Mouse (Mus musculus) midbrain, embryonic 16.5 days (tissue): ENCODE results near the gene 1700007K13Rik. TPM values are rescaled to one million over a fixed set of nuclear protein-coding genes. Genes with fewer than 3 reads are reported as not detected.

ENCODE experiments used
- ATAC-seq: fragments of 200-750 bp; cut with Nextera tagmentation; 2 replicates; pipeline ENCODE4 v1.8.0; 2017; ENCODE audit warnings: moderate TSS enrichment
- H3K27ac ChIP-seq: fragments of 300-500 bp; sonication (generic); 2 replicates; pipeline ENCODE4 v1.5.1; 2014; ENCODE audit warnings: mild to moderate bottlenecking, low read length, mixed read lengths
- H3K27me3 ChIP-seq: fragments of 300-500 bp; sonication (generic); 2 replicates; pipeline ENCODE4 v1.6.1; 2014; ENCODE audit warnings: low read depth, low read length, mixed read lengths; ENCODE audit not compliant: control insufficient read depth, insufficient read depth
- H3K36me3 ChIP-seq: fragments of 300-500 bp; sonication (generic); 2 replicates; pipeline ENCODE4 v1.6.1; 2014; ENCODE audit warnings: mild to moderate bottlenecking, low read length, moderate library complexity, mixed read lengths; ENCODE audit not compliant: control insufficient read depth, insufficient read depth
- H3K4me1 ChIP-seq: fragments of 300-500 bp; sonication (generic); 2 replicates; pipeline ENCODE4 v1.6.1; 2014; ENCODE audit warnings: mild to moderate bottlenecking, low read length, mixed read lengths; ENCODE audit not compliant: control insufficient read depth, insufficient read depth
- H3K4me2 ChIP-seq: fragments of 300-500 bp; sonication (generic); 2 replicates; pipeline ENCODE4 v1.6.1; 2014; ENCODE audit warnings: mild to moderate bottlenecking, low read length, mixed read lengths
- H3K4me3 ChIP-seq: fragments of 300-500 bp; sonication (generic); 2 replicates; pipeline ENCODE4 v1.5.1; 2014; ENCODE audit warnings: low read depth, mild to moderate bottlenecking, low read length, moderate library complexity, mixed read lengths
- H3K9ac ChIP-seq: fragments of 300-500 bp; sonication (generic); 2 replicates; pipeline ENCODE4 v1.6.1; 2014; ENCODE audit warnings: low read depth, low read length, mixed read lengths
- H3K9me3 ChIP-seq: fragments of 300-500 bp; sonication (generic); replicated peaks from 2 replicates; pipeline ENCODE4 v1.6.1; 2014; ENCODE audit warnings: mild to moderate bottlenecking, low read length, mixed read lengths; ENCODE audit not compliant: control insufficient read depth, poor library complexity, severe bottlenecking
- WGBS: fragments of 180-500 bp; shearing (Covaris S2); extraction: QIAGEN DNeasy Blood & Tissue Kit; methylation state at CpG from one replicate; pipeline ENCODE4 v1.1.7; 2014; 5-methylcytosine and 5-hydroxymethylcytosine counted together
- polyA plus RNA-seq: library from polyadenylated mRNA; unstranded; fragments of >200 nt; fragmentation: Nextera tagmentation; extraction: Ambion mirVana; gene quantifications from 2 replicates; pipeline ENCODE4 v1.2.1, GENCODE M21; 2015

1700007K13Rik gene
- polyA plus RNA-seq, 1 experiment from 2014 or later = 3.5 TPM

- H3K27ac ChIP-seq = no peak overlapping the region
- H3K9me3 ChIP-seq = no peaks in the 10 kb centered on the region
- WGBS = 93% methylated on average over 11 of the region's 11 CpGs
- no peaks in the 10 kb centered on the region for H3K36me3 ChIP-seq
- H3K27me3 ChIP-seq = no peaks in the 10 kb centered on the region
- no peak overlapping the region for H3K9ac ChIP-seq
- H3K4me2 ChIP-seq = no peak overlapping the region
- H3K4me3 ChIP-seq = no peak overlapping the region
- no peaks in the 10 kb centered on the region for H3K4me1 ChIP-seq
- ATAC-seq = no peak
Observed at GRCm38 (mm10) chr2:28435401-28435800, 30.7 kb downstream of the 1700007K13Rik start.

- Histone ChIP-seq H3K4me3 (no peak overlapping the region), H3K9me3 (no peaks in the 10 kb centered on the region), H3K27ac (no peak overlapping the region), H3K36me3 (no peaks in the 10 kb centered on the region), H3K9ac (no peak overlapping the region), H3K4me2 (no peak overlapping the region), H3K27me3 (no peaks in the 10 kb centered on the region), H3K4me1 (no peaks in the 10 kb centered on the region)
- ATAC-seq = no peak
- no CpG with 5 or more reads among the region's 2 CpGs for WGBS
Observed at GRCm38 (mm10) chr2:28433512-28433911, 32.6 kb downstream of the 1700007K13Rik start.

GRCm38 (mm10) chr2:28432811-28433210 is 33.3 kb downstream of the 1700007K13Rik start:
- no peak overlapping the region for H3K9ac ChIP-seq
- no peak overlapping the region for H3K4me3 ChIP-seq
- H3K36me3 ChIP-seq = no peaks in the 10 kb centered on the region
- no peak overlapping the region for H3K4me2 ChIP-seq
- no peaks in the 10 kb centered on the region for H3K9me3 ChIP-seq
- no peaks in the 10 kb centered on the region for H3K4me1 ChIP-seq
- no peak overlapping the region for H3K27ac ChIP-seq
- ATAC-seq = no peak
- H3K27me3 ChIP-seq = no peaks in the 10 kb centered on the region
- WGBS = 39% methylated on average over 1 of the region's 1 CpGs

- Histone ChIP-seq H3K4me1 (0 out of 2 replicates have a peak, but pooled peaks cover 2% of the 10 kb centered on the region), H3K4me3 (no peak overlapping the region), H3K36me3 (no peaks in the 10 kb centered on the region), H3K9ac (no peak overlapping the region), H3K9me3 (no peaks in the 10 kb centered on the region), H3K27me3 (no peaks in the 10 kb centered on the region), H3K4me2 (no peak overlapping the region), H3K27ac (no peak overlapping the region)
- 74% methylated on average over 6 of the region's 6 CpGs for WGBS
- ATAC-seq = no peak
Observed at GRCm38 (mm10) chr2:28430846-28431245, 35.3 kb downstream of the 1700007K13Rik start.

GRCm38 (mm10) chr2:28427226-28427625 is 38.9 kb downstream of the 1700007K13Rik start:
- WGBS = 82% methylated on average over 6 of the region's 6 CpGs
- H3K4me1 ChIP-seq = 0 out of 2 replicates have a peak, but pooled peaks cover 2% of the 10 kb centered on the region
- no peaks in the 10 kb centered on the region for H3K27me3 ChIP-seq
- H3K9ac ChIP-seq = no peak overlapping the region
- no peaks in the 10 kb centered on the region for H3K36me3 ChIP-seq
- H3K9me3 ChIP-seq = no peaks in the 10 kb centered on the region
- no peak for ATAC-seq
- H3K4me2 ChIP-seq = no peak overlapping the region
- H3K27ac ChIP-seq = no peak overlapping the region
- H3K4me3 ChIP-seq = no peak overlapping the region

GRCm38 (mm10) chr2:28423167-28423566 is 43.0 kb downstream of the 1700007K13Rik start:
- WGBS = 22% methylated on average over 3 of the region's 3 CpGs
- Histone ChIP-seq H3K4me3 (no peak overlapping the region), H3K36me3 (no peaks in the 10 kb centered on the region), H3K9ac (no peak overlapping the region), H3K27ac (no peak overlapping the region), H3K27me3 (no peaks in the 10 kb centered on the region), H3K4me1 (0 out of 2 replicates have a peak, but pooled peaks cover 2% of the 10 kb centered on the region), H3K4me2 (no peak overlapping the region), H3K9me3 (no peaks in the 10 kb centered on the region)
- ATAC-seq = no peak

GRCm38 (mm10) chr2:28419898-28420297 is 46.2 kb downstream of the 1700007K13Rik start:
- no peak overlapping the region for H3K27ac ChIP-seq
- H3K9ac ChIP-seq = no peak overlapping the region
- WGBS = 20% methylated on average over 4 of the region's 4 CpGs
- no peaks in the 10 kb centered on the region for H3K9me3 ChIP-seq
- 0 out of 2 replicates have a peak, but pooled peaks have one; percentile 18 for ATAC-seq
- no peak overlapping the region for H3K4me2 ChIP-seq
- no peaks in the 10 kb centered on the region for H3K27me3 ChIP-seq
- no peaks in the 10 kb centered on the region for H3K36me3 ChIP-seq
- H3K4me3 ChIP-seq = no peak overlapping the region
- 0 out of 2 replicates have a peak, but pooled peaks cover 8% of the 10 kb centered on the region for H3K4me1 ChIP-seq

- WGBS = 32% methylated on average over 2 of the region's 2 CpGs
- ATAC-seq = peak; percentile 52; the same call in 1 of the 2 replicates
- no peak overlapping the region for H3K4me2 ChIP-seq
- H3K4me3 ChIP-seq = no peak overlapping the region
- no peaks in the 10 kb centered on the region for H3K36me3 ChIP-seq
- H3K4me1 ChIP-seq = 0 out of 2 replicates have a peak, but pooled peaks cover 9% of the 10 kb centered on the region
- H3K9ac ChIP-seq = no peak overlapping the region
- no peaks in the 10 kb centered on the region for H3K9me3 ChIP-seq
- no peaks in the 10 kb centered on the region for H3K27me3 ChIP-seq
- no peak overlapping the region for H3K27ac ChIP-seq
Observed at GRCm38 (mm10) chr2:28418034-28418433, 48.1 kb downstream of the 1700007K13Rik start.

- Histone ChIP-seq H3K4me2 (no peak overlapping the region), H3K9me3 (no peaks in the 10 kb centered on the region), H3K27ac (no peak overlapping the region), H3K9ac (no peak overlapping the region), H3K27me3 (no peaks in the 10 kb centered on the region), H3K4me1 (0 out of 2 replicates have a peak, but pooled peaks cover 9% of the 10 kb centered on the region), H3K4me3 (no peak overlapping the region), H3K36me3 (no peaks in the 10 kb centered on the region)
- WGBS = 100% methylated on average over 1 of the region's 1 CpGs
- no peak for ATAC-seq
Observed at GRCm38 (mm10) chr2:28416511-28416910, 49.6 kb downstream of the 1700007K13Rik start.
